Mouse (Mus musculus): ENCODE results near the gene Zdhhc9.

Gene Zdhhc9

DNA sequence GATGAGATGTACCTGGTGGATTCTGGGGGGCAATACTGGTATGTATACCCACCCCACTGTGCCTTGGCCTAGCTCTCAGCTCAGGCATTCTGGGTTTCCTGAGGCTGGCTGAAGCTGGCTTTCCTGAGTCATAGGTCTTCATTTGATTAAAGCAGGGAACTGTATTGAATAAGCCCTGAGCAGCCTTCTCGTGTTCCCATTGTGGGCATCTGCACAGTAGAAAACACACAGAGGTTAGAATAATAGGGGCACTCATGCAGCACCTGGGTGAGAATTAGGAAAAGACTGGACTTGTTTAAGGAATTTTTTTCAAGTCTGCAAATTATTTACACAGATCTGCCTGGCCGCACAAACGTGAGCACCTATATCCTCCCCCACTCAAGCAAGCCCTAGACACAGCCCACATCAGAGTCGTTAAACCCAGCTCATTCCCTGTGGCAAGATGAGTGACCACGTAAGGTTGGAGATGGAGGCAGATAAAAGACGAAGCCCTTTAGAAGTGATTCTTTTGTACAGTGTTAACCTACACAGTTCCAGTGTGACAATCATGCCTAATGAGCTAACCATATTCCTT is 81.7 kb downstream of the Zdhhc9 start:
- no peak for DNase-seq (ENCODE audit: low spot score)

GRCm38 (mm10) chrX:48124132-48125071 is 84.3 kb downstream of the Zdhhc9 start:
- DNase-seq (ENCODE audit: low spot score): no peak

Measured in layer of hippocampus, adult 9-10 months (tissue).